Mouse (Mus musculus): ENCODE measurements around the gene Gas7.
A peak's percentile ranks its signal among the peaks of the same experiment; 100 is the strongest.

Gas7 gene

GRCm38 (mm10) chr11:67537353-67537752, 82.1 kb downstream of the Gas7 start:
- DNase-seq, result no peak

GRCm38 (mm10) chr11:67538557-67538956, 83.3 kb downstream of the Gas7 start:
- no peak for DNase-seq

GRCm38 (mm10) chr11:67544656-67545432, 89.6 kb downstream of the Gas7 start:
- DNase-seq, result no peak

GRCm38 (mm10) chr11:67546582-67546981, 91.3 kb downstream of the Gas7 start:
- DNase-seq, result no peak

GRCm38 (mm10) chr11:67549306-67549705, 94.1 kb downstream of the Gas7 start:
- no peak for DNase-seq

- no peak for DNase-seq
Measured at GRCm38 (mm10) chr11:67549762-67550488, 94.7 kb downstream of the Gas7 start.

- DNase-seq, result peak; percentile 43
Measured at GRCm38 (mm10) chr11:67552400-67552799, 97.2 kb downstream of the Gas7 start.

- DNase-seq, result no peak
Measured at GRCm38 (mm10) chr11:67554276-67554675, 99.0 kb downstream of the Gas7 start.

GRCm38 (mm10) chr11:67556360-67556759, 101.1 kb downstream of the Gas7 start:
- DNase-seq, result peak; percentile 88

- DNase-seq, result no peak
Measured at GRCm38 (mm10) chr11:67558772-67559448, 103.7 kb downstream of the Gas7 start.

- DNase-seq, result no peak
Measured at GRCm38 (mm10) chr11:67559522-67559921, 104.3 kb downstream of the Gas7 start.

GRCm38 (mm10) chr11:67561631-67562030, 106.4 kb downstream of the Gas7 start:
- DNase-seq, result no peak

GRCm38 (mm10) chr11:67563141-67563540, 107.9 kb downstream of the Gas7 start:
- no peak for DNase-seq

- DNase-seq, result no peak
Measured at GRCm38 (mm10) chr11:67564003-67564637, 108.9 kb downstream of the Gas7 start.

- DNase-seq, result no peak
Measured at GRCm38 (mm10) chr11:67565512-67565911, 110.3 kb downstream of the Gas7 start.

GRCm38 (mm10) chr11:67566704-67567103, 111.5 kb downstream of the Gas7 start:
- no peak for DNase-seq

- DNase-seq, result no peak
Measured at GRCm38 (mm10) chr11:67567184-67567583, 111.9 kb downstream of the Gas7 start.

- DNase-seq, result no peak
Measured at GRCm38 (mm10) chr11:67567991-67568390, 112.8 kb downstream of the Gas7 start.

GRCm38 (mm10) chr11:67568815-67569214, 113.6 kb downstream of the Gas7 start:
- no peak for DNase-seq

- no peak for DNase-seq
Measured at GRCm38 (mm10) chr11:67570947-67571346, 115.7 kb downstream of the Gas7 start.

- DNase-seq, result no peak
Measured at GRCm38 (mm10) chr11:67574344-67574743, 119.1 kb downstream of the Gas7 start.

- no peak for DNase-seq
Measured at GRCm38 (mm10) chr11:67577472-67577871, 122.2 kb downstream of the Gas7 start.

- no peak for DNase-seq
Measured at GRCm38 (mm10) chr11:67577994-67578393, 122.8 kb downstream of the Gas7 start.
